Mouse (Mus musculus): ENCODE measurements at regions not wholly inside any gene's neighbourhood (a gene's known extent, or its start where the extent isn't known, plus 50 kb on each side); places are given as distances from the start of the nearest gene placed in this dataset.
A peak's percentile ranks its signal among the peaks of the same experiment; 100 is the strongest.

DNA sequence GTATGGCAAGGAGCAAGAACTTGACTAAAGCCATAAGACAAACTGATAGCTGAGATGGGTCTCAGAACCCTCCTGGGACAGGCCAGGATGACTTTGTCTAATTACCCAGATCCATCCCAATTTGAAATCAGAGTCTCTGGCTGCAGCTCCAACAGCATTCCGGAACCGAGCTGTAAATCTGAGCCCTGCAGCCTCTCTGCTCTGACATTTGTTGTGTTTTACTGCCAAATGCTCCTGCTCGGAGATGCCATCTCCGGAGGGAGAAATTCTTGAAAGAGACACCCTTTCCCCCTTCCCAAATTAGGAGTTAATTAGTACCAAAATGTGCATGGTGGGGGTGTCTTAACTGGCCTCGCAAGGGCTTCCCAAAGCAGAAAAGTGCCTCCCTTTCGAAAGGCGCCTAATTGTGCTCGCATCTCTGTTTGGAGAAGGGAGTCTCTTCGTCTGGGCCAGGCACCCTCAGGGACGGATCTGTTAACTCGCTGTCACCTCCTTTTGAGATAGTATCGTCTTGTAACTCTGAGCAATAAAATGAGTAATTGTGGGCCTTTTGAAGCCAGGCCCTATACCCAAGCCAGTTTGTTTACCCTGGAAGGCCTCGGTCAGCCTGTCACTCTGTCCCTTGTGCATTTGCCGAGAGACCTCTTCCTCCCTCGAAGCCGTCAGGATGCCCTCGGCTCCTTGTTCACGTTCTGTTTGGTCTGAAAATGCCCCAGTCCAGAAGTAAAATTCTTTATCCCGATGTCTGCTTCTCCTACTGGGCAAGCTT lies 223.7 kb downstream of the Ttc32 start:
- WGBS = 60% methylated on average over 19 of the region's 19 CpGs
- Histone ChIP-seq H3K36me3 (replicated peaks) (no peaks in the 10 kb centered on the region), H3K4me3 (no peak overlapping the region), H3K4me1 (peaks cover 9% of the 10 kb centered on the region; the same call in 1 of the 2 replicates), H3K27ac (no peak overlapping the region), H3K27me3 (ENCODE audit: poor library complexity, severe bottlenecking) (no peaks in the 10 kb centered on the region), H3K9me3 (no peaks in the 10 kb centered on the region)
- no peak for DNase-seq (ENCODE audit: extremely low spot score, low spot score)

DNA sequence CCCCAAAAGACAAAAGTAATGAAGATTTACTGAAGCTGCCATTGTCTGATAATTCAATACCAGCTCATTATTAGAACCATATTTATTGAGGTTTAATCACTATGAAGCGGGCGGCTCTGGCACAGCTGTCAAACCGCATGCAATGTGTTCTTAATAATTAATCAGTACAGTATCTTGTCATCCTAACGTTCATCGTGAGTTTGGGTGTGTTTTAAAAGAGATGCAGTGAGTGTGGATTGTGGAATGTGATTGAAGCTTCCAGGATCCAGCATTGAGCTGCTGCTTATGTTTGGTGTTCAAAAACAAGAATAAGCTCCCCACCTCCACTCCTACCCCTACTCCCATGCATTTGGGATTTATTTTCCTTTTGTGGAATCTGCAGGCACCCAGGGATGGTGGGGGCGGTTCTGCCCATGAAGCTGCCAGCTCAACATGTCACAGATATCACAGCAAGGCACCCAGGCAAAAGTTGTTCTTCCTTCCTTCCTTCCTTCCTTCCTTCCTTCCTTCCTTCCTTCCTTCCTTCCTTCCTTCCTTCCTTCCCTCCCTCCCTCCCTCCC lies 224.6 kb downstream of the Ttc32 start:
- H3K9me3 ChIP-seq = no peaks in the 10 kb centered on the region
- no peaks in the 10 kb centered on the region for H3K27me3 ChIP-seq (ENCODE audit: poor library complexity, severe bottlenecking)
- H3K36me3 ChIP-seq (replicated peaks) = no peaks in the 10 kb centered on the region
- no peak overlapping the region for H3K27ac ChIP-seq
- peaks cover 9% of the 10 kb centered on the region; the same call in 1 of the 2 replicates for H3K4me1 ChIP-seq
- no peak for DNase-seq (ENCODE audit: extremely low spot score, low spot score)
- no peak overlapping the region for H3K4me3 ChIP-seq
- 78% methylated on average over 6 of the region's 6 CpGs for WGBS

DNA sequence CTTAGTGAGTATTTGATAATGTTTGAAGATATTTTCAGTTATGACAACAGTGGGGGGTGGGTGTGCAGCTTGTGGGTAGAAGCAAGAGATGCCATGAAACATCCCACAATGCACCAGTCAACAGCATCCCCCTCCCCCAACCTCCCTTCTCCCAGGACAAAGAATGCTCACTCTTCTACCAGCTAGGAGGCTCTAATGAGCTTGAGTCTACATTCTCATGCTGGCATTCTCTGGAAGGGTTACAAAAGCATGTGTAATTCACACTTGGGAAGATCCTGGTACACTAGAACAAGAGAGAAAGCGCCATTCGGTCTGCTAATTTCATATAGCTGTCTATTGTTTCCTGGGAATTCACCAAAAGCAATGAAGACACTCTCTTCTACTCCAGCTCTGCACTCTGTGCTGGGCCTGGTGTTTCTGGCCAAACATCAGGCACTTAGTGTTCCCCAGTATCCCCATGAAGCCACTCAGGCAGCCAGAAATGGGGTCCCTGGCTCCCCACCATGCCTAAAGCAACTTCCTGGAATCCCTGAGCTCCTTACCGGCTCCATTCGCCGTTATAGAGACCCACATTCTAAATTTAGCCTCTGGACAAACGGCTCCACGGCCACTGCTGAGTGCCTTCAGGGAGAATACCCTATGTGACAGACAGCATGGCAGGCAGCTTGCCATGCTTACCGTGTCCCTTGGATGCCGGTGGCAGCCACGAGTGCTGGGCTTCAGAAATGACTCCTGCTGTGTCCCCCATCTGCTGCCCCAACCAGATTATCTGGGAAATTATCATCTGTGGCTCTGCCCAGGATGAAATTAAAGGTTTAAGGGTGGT lies 226.1 kb downstream of the Ttc32 start:
- Histone ChIP-seq H3K27ac (0 out of 2 replicates have a peak overlapping the region, but pooled peaks have one; percentile 5), H3K27me3 (ENCODE audit: poor library complexity, severe bottlenecking) (no peaks in the 10 kb centered on the region), H3K4me1 (peaks cover 9% of the 10 kb centered on the region; the same call in 1 of the 2 replicates), H3K36me3 (replicated peaks) (no peaks in the 10 kb centered on the region), H3K4me3 (no peak overlapping the region), H3K9me3 (no peaks in the 10 kb centered on the region)
- WGBS = 79% methylated on average over 10 of the region's 10 CpGs
- no peak for DNase-seq (ENCODE audit: extremely low spot score, low spot score)

DNA sequence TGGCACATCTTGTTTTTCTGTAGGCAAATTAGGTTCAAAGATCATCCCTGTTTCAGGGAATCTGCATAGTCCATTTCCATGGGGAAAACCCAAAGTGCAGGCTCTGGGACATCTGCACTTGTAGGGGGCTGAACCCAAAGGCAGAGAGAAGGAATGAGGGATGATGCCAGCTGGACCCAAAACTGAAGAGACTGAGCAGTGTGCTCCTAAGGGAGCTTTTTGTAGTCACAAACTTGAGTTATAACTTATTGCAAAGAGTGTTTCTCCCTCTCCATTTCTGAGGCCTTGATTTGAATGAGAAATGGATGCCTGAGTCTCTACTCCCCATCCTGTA lies 226.7 kb downstream of the Ttc32 start:
- Histone ChIP-seq H3K36me3 (replicated peaks) (no peaks in the 10 kb centered on the region), H3K27me3 (ENCODE audit: poor library complexity, severe bottlenecking) (no peaks in the 10 kb centered on the region), H3K4me1 (peaks cover 9% of the 10 kb centered on the region; the same call in 1 of the 2 replicates), H3K4me3 (no peak overlapping the region), H3K9me3 (no peaks in the 10 kb centered on the region), H3K27ac (no peak overlapping the region)
- DNase-seq (ENCODE audit: extremely low spot score, low spot score) = no peak

DNA sequence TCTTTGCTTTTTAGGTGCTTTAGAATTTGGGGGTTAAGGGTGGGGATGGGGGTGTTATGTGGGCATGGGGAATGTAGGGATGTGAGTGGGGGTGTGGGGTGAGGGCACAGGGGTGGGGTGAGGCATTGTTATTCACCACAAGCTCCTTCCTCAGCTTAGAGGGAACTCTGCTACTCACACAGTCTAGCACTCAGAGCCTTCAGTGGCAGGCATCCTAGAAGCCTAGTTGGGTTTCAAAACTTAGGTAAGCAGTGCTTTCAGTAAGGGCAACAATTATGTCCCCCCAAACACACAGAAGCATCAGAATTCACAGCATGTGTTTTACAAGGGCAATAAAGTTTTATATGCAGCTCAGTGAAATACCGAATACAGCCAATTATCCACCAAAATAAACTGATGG lies 228.4 kb downstream of the Ttc32 start:
- Histone ChIP-seq H3K4me3 (no peak overlapping the region), H3K4me1 (peaks cover 9% of the 10 kb centered on the region; the same call in 1 of the 2 replicates), H3K9me3 (no peaks in the 10 kb centered on the region), H3K27ac (no peak overlapping the region), H3K27me3 (ENCODE audit: poor library complexity, severe bottlenecking) (no peaks in the 10 kb centered on the region), H3K36me3 (replicated peaks) (no peaks in the 10 kb centered on the region)
- WGBS = 88% methylated on average over 1 of the region's 1 CpGs
- DNase-seq (ENCODE audit: extremely low spot score, low spot score) = no peak

DNA sequence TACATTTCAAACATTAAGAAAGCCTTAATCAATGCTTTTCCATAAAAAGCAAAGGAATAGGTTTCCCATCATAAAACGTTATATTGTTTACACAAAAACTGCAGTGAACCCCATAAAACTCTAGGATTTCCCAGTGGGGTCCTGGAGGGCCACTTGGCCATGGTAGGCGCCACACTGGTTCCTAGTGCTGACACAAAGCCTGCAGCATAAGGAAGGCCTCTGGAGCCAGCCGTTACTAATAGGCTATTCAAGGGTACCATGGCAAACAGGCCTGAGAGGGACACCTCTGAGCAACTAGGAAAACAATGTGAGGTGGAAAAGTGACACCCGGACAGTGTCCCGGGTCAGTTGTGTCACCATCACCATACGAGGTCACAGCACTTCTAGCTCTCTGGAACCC lies 231.9 kb downstream of the Ttc32 start:
- Histone ChIP-seq H3K27ac (no peak overlapping the region), H3K4me3 (no peak overlapping the region), H3K9me3 (no peaks in the 10 kb centered on the region), H3K36me3 (replicated peaks) (no peaks in the 10 kb centered on the region), H3K27me3 (ENCODE audit: poor library complexity, severe bottlenecking) (no peaks in the 10 kb centered on the region), H3K4me1 (no peaks in the 10 kb centered on the region)
- no peak for DNase-seq (ENCODE audit: extremely low spot score, low spot score)
- WGBS = 75% methylated on average over 6 of the region's 6 CpGs

DNA sequence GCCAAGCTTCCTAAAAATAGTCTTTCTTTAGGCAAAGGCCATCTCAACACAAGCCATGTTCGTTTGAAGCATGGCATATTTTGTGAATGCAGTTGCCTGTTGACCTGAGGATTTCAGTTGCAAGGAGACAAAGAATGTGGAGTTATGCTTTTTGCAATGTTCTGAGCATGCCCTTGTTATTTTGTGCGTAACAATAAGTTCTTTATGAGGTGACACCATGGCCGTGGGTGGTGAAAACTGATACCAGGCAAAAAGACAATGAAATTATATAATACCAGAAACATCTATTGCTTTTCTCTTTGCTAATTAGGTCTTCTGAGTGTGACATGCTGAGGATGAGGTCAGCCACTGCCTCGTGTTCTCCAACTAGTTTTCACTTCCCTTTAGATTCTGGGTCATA lies 236.4 kb downstream of the Ttc32 start:
- Histone ChIP-seq H3K9me3 (no peaks in the 10 kb centered on the region), H3K4me3 (no peak overlapping the region), H3K4me1 (no peaks in the 10 kb centered on the region), H3K36me3 (replicated peaks) (no peaks in the 10 kb centered on the region), H3K27me3 (ENCODE audit: poor library complexity, severe bottlenecking) (no peaks in the 10 kb centered on the region), H3K27ac (no peak overlapping the region)
- WGBS = 83% methylated on average over 4 of the region's 4 CpGs
- no peak for DNase-seq (ENCODE audit: extremely low spot score, low spot score)

DNA sequence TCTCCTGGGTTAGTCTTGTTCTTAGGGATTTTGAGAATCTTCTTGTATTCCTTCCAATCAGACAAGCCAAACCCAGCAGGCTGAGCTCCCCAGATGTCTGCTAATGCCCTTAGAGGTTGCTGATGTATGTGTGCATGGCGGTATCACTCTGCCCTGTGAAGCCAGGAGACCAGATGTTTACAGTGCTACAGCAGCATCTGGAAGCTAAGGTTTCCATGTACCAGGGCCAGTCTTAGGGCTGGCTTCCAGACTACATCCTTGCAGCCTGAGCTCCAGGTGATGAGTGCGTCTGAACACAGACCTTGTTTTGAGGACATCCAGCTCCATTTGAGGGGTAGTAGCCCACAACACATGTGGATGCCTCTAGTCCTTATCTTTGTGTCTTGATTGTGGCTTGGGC lies 241.7 kb downstream of the Ttc32 start:
- H3K4me1 ChIP-seq = no peaks in the 10 kb centered on the region
- H3K27ac ChIP-seq = no peak overlapping the region
- no peak overlapping the region for H3K4me3 ChIP-seq
- no peak for DNase-seq (ENCODE audit: extremely low spot score, low spot score)
- H3K36me3 ChIP-seq (replicated peaks) = no peaks in the 10 kb centered on the region
- no peaks in the 10 kb centered on the region for H3K27me3 ChIP-seq (ENCODE audit: poor library complexity, severe bottlenecking)
- H3K9me3 ChIP-seq = no peaks in the 10 kb centered on the region
- WGBS = 94% methylated on average over 2 of the region's 2 CpGs

DNA sequence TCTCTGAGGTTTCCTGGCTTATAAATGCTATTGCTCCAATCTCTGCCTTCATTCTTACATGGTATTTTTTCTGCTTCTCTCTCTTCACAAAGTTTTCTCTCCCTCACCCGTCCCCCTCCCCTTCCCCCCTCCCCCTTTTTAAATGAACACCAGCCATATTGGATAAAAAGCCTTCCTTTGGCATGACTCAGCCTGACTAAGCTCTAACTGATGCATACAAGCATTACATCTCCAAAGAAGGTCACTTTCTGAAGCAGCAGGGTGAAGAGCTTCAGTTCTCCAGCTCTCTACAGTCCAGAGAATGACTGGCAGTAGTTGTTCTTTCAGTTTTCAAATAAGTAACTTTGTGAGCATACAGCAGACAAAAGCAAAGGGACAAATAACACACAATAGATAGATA lies 244.4 kb downstream of the Ttc32 start:
- Histone ChIP-seq H3K36me3 (replicated peaks) (no peaks in the 10 kb centered on the region), H3K9me3 (no peaks in the 10 kb centered on the region), H3K4me3 (no peak overlapping the region), H3K27me3 (ENCODE audit: poor library complexity, severe bottlenecking) (no peaks in the 10 kb centered on the region), H3K4me1 (no peaks in the 10 kb centered on the region), H3K27ac (no peak overlapping the region)
- no peak for DNase-seq (ENCODE audit: extremely low spot score, low spot score)
- 71% methylated on average over 1 of the region's 1 CpGs for WGBS

DNA sequence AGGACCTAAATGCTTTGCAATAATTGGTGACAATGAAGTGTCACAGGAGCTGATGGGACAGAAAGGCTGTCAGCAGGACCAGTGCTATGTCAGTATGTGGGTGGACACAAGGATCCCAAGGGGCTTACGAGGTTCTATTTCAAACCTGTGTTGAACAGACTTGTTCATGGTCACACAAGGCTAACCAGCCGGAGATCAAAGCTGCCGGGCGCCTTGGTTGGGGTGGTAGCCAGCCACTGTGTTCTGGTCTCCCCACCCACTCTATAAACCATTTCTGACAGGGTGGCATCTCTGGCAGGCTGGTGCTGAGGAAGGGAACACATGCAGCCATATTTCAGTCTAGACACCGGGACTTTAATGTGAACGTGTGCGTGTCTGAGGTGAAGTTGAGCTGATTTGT lies 245.9 kb downstream of the Ttc32 start:
- 91% methylated on average over 7 of the region's 7 CpGs for WGBS
- no peaks in the 10 kb centered on the region for H3K36me3 ChIP-seq (replicated peaks)
- H3K27ac ChIP-seq = no peak overlapping the region
- H3K4me1 ChIP-seq = peaks cover 3% of the 10 kb centered on the region; the same call in 1 of the 2 replicates
- H3K9me3 ChIP-seq = no peaks in the 10 kb centered on the region
- no peak for DNase-seq (ENCODE audit: extremely low spot score, low spot score)
- H3K27me3 ChIP-seq (ENCODE audit: poor library complexity, severe bottlenecking) = no peaks in the 10 kb centered on the region
- no peak overlapping the region for H3K4me3 ChIP-seq

DNA sequence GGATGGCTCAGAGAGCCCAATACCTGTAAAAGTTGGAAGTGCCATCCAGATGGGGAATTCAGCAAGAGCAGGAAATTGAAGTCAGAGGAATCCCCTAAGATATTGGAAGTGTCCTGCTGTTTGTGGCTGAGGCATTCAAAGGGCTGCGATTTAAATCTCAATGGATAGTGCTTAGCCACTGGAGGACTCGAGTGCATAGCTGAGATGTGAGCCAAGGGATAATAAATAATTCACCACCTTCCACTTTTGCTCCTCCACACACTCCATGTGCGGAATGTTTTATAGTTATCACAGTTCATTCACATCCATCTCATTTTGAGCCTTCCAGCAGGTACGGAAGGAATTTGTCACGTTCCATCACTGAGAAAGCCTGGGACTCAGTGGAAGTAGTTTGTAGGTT lies 248.9 kb downstream of the Ttc32 start:
- 28% methylated on average over 5 of the region's 5 CpGs for WGBS
- H3K4me1 ChIP-seq = peaks cover 3% of the 10 kb centered on the region; the same call in 1 of the 2 replicates
- no peaks in the 10 kb centered on the region for H3K36me3 ChIP-seq (replicated peaks)
- no peak overlapping the region for H3K4me3 ChIP-seq
- no peaks in the 10 kb centered on the region for H3K9me3 ChIP-seq
- no peaks in the 10 kb centered on the region for H3K27me3 ChIP-seq (ENCODE audit: poor library complexity, severe bottlenecking)
- no peak overlapping the region for H3K27ac ChIP-seq
- DNase-seq (ENCODE audit: extremely low spot score, low spot score) = no peak

DNA sequence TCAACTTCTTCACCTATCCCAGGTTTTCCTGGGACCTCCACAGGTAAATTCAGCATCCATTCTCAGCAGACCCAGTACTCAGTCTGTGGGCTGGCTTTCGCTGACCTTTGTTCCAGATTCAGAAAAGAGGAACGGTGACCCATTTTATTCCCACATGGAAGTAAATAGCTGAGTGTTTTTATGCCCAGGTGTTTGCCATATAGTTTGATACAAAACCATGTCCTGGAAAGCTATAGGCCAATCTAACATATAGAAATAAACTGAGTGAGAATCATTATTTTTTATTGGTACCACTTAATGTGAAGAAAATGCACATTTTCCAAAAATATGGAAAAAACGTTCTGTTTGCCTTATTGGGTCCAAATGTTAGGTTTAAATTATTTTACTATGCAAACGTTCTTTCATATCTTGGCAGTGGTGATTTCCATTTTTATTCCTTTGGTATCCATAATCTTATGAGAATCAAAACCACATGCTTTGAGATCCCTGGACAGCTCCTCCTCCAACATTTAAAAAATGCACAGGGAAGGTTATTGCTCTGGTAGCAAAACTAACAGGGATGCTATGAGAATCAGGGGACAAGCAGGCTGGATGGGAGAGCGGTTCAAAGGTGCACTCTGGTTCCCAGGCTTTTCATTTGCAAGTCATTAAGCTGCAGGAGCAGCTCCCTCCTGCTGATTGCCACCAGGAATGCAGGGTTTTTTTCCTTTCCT lies 250.3 kb downstream of the Ttc32 start:
- WGBS = 46% methylated on average over 5 of the region's 5 CpGs

More for the DNA sequence above, 250.3 kb downstream of the Ttc32 start:
- no peaks in the 10 kb centered on the region for H3K36me3 ChIP-seq (replicated peaks)
- no peaks in the 10 kb centered on the region for H3K9me3 ChIP-seq
- no peaks in the 10 kb centered on the region for H3K27me3 ChIP-seq (ENCODE audit: poor library complexity, severe bottlenecking)
- no peak overlapping the region for H3K27ac ChIP-seq
- no peak overlapping the region for H3K4me3 ChIP-seq
- DNase-seq (ENCODE audit: extremely low spot score, low spot score) = no peak
- H3K4me1 ChIP-seq = peaks cover 3% of the 10 kb centered on the region; the same call in 1 of the 2 replicates

Measured in forebrain, embryonic 10.5 days (tissue).